Mouse (Mus musculus) splenic B cell, adult 2 months (primary cell): ENCODE results near the gene Tmppe.
A peak's percentile ranks its signal among the peaks of the same experiment; 100 is the strongest.

Experiments used
- DNase-seq: peaks from one replicate; pipeline ENCODE4 v3.0.0-alpha.2; 2011; ENCODE audit warnings: low read depth, low spot score
- H3K27me3 ChIP-seq: 2 replicates; pipeline ENCODE4 v1.6.1; 2012; ENCODE audit warnings: mild to moderate bottlenecking, low read length, moderate library complexity, mixed read lengths; ENCODE audit not compliant: control insufficient read depth, poor library complexity, insufficient read depth, severe bottlenecking
- H3K36me3 ChIP-seq: 2 replicates; pipeline ENCODE4 v1.6.1; 2012; ENCODE audit warnings: mild to moderate bottlenecking, low read length, moderate library complexity, mixed read lengths; ENCODE audit not compliant: control insufficient read depth, poor library complexity, insufficient read depth, severe bottlenecking

Tmppe gene

DNA sequence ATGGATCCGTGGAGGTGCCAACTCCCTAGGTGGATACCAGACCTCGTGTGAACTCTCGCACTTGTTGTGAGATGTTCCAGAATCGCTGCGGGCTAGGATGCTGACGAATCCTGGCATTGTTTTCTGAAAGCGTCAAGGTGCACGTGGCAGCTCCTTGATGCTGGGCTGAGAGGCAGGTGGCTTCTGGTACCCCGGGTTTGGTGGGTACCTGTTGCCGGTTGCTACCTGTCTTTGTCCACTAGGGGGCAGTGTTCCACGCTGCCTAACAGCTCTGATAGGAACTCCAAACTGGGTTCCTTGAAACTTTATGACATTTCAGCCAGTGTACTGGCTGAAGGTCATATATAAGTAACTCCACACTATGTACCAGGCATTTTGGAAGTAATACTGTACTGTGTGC is 14.8 kb downstream of the Tmppe start:
- DNase-seq = peak; percentile 73
- H3K27me3 ChIP-seq = no peaks in the 10 kb centered on the region
- H3K36me3 ChIP-seq = peaks cover 2% of the 10 kb centered on the region; the same call in 1 of the 2 replicates

GRCm38 (mm10) chr9:114416646-114417517 is 16.0 kb downstream of the Tmppe start:
- no peak for DNase-seq
- Histone ChIP-seq H3K27me3 (no peaks in the 10 kb centered on the region), H3K36me3 (peaks cover 3% of the 10 kb centered on the region; the same call in 1 of the 2 replicates)

- peak; percentile 70 for DNase-seq
- no peaks in the 10 kb centered on the region for H3K27me3 ChIP-seq
- H3K36me3 ChIP-seq = peaks cover 3% of the 10 kb centered on the region; the same call in 1 of the 2 replicates
These were observed 17.3 kb downstream of the Tmppe start for GRCm38 (mm10) chr9:114418187-114418586.

GRCm38 (mm10) chr9:114420443-114420842 is 19.5 kb downstream of the Tmppe start:
- Histone ChIP-seq H3K36me3 (peaks cover 4% of the 10 kb centered on the region; the same call in 1 of the 2 replicates), H3K27me3 (no peaks in the 10 kb centered on the region)
- no peak for DNase-seq

GRCm38 (mm10) chr9:114421045-114421444 is 20.1 kb downstream of the Tmppe start:
- Histone ChIP-seq H3K27me3 (no peaks in the 10 kb centered on the region), H3K36me3 (peaks cover 9% of the 10 kb centered on the region)
- DNase-seq = no peak

DNA sequence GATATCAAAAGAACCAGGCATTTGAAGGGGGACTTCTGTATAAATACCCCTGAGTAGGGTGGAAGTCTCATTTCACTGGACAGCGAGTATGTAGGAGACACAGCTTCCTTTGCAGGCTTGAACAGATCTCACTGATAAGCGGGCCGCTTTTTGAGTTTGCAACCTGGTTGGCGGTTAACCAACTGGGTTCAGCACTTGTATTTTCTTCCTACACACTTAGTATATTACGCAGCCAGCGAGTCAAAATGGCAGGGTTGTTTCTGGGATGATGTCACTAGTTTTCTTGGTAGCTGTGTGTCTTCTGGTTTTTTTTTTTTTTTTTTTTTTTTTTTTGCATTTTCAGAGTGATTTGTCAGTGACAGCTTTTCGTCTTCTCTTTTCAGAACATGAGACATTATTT is 20.9 kb downstream of the Tmppe start:
- no peak for DNase-seq
- Histone ChIP-seq H3K36me3 (peaks cover 10% of the 10 kb centered on the region), H3K27me3 (no peaks in the 10 kb centered on the region)

DNA sequence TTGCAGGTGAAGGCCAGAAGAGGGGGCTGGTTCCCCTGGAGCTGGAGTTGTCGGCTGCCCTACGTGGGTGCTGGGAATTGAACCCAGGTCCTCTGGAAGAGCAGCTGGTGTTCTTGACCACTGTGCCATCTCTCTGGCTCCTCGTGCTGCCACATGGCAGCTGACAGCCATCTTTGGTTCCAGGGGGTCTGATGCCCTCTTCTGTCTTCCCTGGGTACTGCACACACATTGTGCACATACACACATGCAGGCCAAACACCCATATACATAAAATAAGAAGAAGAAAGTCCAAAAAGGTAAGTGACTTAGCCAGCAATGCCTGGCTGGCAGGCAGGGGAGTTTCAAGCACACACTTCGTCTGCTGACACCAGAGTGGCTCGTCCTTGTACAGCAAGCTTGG is 24.7 kb downstream of the Tmppe start:
- Histone ChIP-seq H3K27me3 (no peaks in the 10 kb centered on the region), H3K36me3 (peaks cover 10% of the 10 kb centered on the region)
- DNase-seq = no peak

- Histone ChIP-seq H3K27me3 (no peaks in the 10 kb centered on the region), H3K36me3 (peaks cover 10% of the 10 kb centered on the region)
- DNase-seq = no peak
These were observed 25.3 kb downstream of the Tmppe start for GRCm38 (mm10) chr9:114426201-114426600.

DNA sequence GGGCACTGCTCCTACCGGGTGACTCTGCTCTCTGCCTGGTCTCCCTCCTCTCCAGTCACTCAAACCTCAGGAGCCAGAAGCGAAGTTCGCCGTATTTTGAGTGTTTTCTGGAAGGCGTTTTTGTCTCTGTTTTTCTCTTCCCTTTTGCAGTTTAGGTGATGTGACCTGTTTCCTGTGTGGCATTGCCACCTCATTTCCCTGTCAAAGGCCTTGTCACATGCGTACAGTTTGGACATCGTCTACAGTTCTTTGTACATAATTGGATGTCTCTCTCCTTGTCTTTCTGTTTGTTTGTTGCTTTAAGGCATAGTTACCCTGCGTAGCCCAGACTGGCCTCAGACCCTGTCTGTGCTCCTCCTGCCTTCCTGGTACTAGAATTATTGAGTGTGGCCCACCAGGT is 26.5 kb downstream of the Tmppe start:
- no peak for DNase-seq
- H3K27me3 ChIP-seq = no peaks in the 10 kb centered on the region; the same call in 1 of the 2 replicates
- H3K36me3 ChIP-seq = peaks cover 7% of the 10 kb centered on the region

- H3K27me3 ChIP-seq = no peaks in the 10 kb centered on the region; the same call in 1 of the 2 replicates
- peaks cover 7% of the 10 kb centered on the region for H3K36me3 ChIP-seq
- DNase-seq = no peak
These were observed 27.4 kb downstream of the Tmppe start for GRCm38 (mm10) chr9:114428103-114428834.

GRCm38 (mm10) chr9:114435668-114436067 is 34.8 kb downstream of the Tmppe start:
- no peak for DNase-seq
- Histone ChIP-seq H3K36me3 (peaks cover 6% of the 10 kb centered on the region), H3K27me3 (no peaks in the 10 kb centered on the region; the same call in 1 of the 2 replicates)

- peaks cover 1% of the 10 kb centered on the region; the same call in 1 of the 2 replicates for H3K36me3 ChIP-seq
- no peaks in the 10 kb centered on the region for H3K27me3 ChIP-seq
- DNase-seq = no peak
These were observed 39.6 kb downstream of the Tmppe start for GRCm38 (mm10) chr9:114440548-114440947.

DNA sequence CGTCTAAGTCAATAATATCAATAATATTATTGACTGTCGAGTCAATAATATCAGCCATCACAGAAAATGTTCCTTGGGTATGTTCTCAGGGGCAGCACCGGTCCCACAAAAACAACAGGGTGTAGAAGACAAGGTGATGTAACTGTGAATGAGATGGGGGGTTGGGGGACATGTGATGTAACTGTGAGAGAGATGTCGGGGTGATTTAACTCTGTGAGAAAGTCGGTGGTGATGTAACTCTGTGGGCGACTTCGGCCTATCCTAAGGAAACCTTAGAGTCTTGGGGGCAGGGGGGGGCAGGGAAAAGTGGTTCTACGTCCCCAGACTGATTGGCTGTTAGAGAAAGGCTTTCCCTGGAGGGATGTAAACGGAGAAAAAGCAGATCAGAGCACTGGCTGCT is 41.3 kb downstream of the Tmppe start:
- peaks cover 1% of the 10 kb centered on the region; the same call in 1 of the 2 replicates for H3K36me3 ChIP-seq
- no peaks in the 10 kb centered on the region for H3K27me3 ChIP-seq
- no peak for DNase-seq

- Histone ChIP-seq H3K27me3 (no peaks in the 10 kb centered on the region), H3K36me3 (peaks cover 1% of the 10 kb centered on the region; the same call in 1 of the 2 replicates)
- DNase-seq = no peak
These were observed 42.0 kb downstream of the Tmppe start for GRCm38 (mm10) chr9:114442893-114443292.

DNA sequence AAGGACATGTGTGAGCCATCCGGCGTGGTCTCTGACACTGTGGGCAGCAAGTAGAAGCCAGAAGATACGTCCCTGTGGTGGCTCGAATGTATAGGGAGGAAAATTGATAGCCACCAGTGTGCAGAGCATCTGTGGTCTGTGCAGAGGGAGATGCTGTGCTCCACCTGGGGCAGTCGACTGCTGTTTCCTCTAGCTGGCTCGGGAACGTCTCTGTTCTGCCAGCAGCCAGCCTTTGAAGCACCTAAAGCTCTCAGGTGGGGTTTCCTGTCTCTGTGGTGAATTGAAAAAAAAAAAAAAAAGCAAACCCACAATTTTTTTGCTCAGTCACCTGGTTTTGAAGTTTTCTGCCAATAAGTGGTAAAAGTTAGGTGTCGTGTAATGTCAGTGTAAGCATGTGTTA is 42.4 kb downstream of the Tmppe start:
- Histone ChIP-seq H3K27me3 (no peaks in the 10 kb centered on the region), H3K36me3 (peaks cover 1% of the 10 kb centered on the region; the same call in 1 of the 2 replicates)
- no peak for DNase-seq
